Mouse (Mus musculus) brain, embryonic 14.5 days (tissue): Measurements from ENCODE around the gene Mbd4.
"Not testable (repeated sequence)": the region's sequence is repeated elsewhere in the genome, so short reads cannot be mapped to it uniquely, and the experiment has no call there.

Experiments used
- CTCF ChIP-seq: fragments of 200-500 bp; IDR thresholded peaks from 2 replicates; pipeline ENCODE4 v1.5.1; 2012; ENCODE audit warnings: inconsistent platforms, mild to moderate bottlenecking, moderate library complexity, borderline replicate concordance; ENCODE audit not compliant: insufficient read depth, insufficient read length; ENCODE audit errors: extremely low read depth
- POLR2A ChIP-seq: fragments of 200-500 bp; IDR thresholded peaks from 2 replicates; pipeline ENCODE4 v1.6.1; 2012; ENCODE audit warnings: mild to moderate bottlenecking, inconsistent platforms, borderline replicate concordance; ENCODE audit not compliant: poor library complexity, insufficient read depth, insufficient read length, severe bottlenecking; ENCODE audit errors: extremely low read depth

DNA sequence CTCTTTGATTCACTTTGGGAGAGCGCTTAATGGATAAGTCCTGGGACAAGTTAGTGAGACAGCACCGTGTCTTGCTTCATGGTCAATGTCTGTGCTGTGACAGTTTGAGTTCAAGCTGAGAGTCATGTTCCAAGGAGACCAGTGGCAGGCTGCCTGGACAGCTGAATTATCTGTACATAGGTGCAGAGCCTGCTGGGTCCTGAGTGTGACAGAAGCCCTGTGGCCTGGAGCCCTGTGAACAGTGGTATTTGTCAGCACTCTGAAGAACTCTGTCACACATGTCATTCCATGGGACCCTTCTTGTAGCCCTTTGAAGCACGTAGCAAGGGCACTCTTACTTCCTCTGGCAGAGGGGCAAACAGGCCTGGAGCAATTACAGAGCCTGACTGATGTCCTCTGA is 14.0 kb upstream of the Mbd4 start:
- TF ChIP-seq CTCF, POLR2A: not testable (repeated sequence)
